Mouse (Mus musculus): ENCODE data around the gene Gatd1. TPM values are rescaled to one million over a fixed set of nuclear protein-coding genes. Genes with fewer than 3 reads are reported as not detected.

Gene Gatd1
- polyA plus RNA-seq, 1 experiment from 2014 or later = 43.2 TPM

- WGBS = 94% methylated on average over 12 of the region's 12 CpGs
- H3K4me3 ChIP-seq = no peak overlapping the region
- no peak for DNase-seq (ENCODE audit: extremely low spot score, low spot score)
- peaks cover 59% of the 10 kb centered on the region for H3K36me3 ChIP-seq (replicated peaks)
- H3K9me3 ChIP-seq = no peaks in the 10 kb centered on the region
- no peaks in the 10 kb centered on the region for H3K27me3 ChIP-seq (ENCODE audit: poor library complexity, severe bottlenecking)
- H3K4me1 ChIP-seq = peaks cover 78% of the 10 kb centered on the region
- H3K27ac ChIP-seq = no peak overlapping the region
Observed at GRCm38 (mm10) chr7:141438201-141438968, 24.4 kb upstream of the Gatd1 start.

- H3K4me1 ChIP-seq = peaks cover 77% of the 10 kb centered on the region
- peak within 1 kb of the TSS; percentile 88 for H3K27ac ChIP-seq
- 5% methylated on average over 53 of the region's 53 CpGs for WGBS
- H3K36me3 ChIP-seq (replicated peaks) = peaks cover 65% of the 10 kb centered on the region
- peak within 1 kb of the TSS; percentile 72 for H3K4me3 ChIP-seq
- peak; percentile 80 for DNase-seq (ENCODE audit: extremely low spot score, low spot score)
- H3K9me3 ChIP-seq = no peaks in the 10 kb centered on the region
- H3K27me3 ChIP-seq (ENCODE audit: poor library complexity, severe bottlenecking) = no peaks in the 10 kb centered on the region
Observed at GRCm38 (mm10) chr7:141437178-141438120, 23.5 kb upstream of the Gatd1 start, which contains the start of gene Slc25a22. Gene Slc25a22 (minus strand): TSS chr7:141437892.

DNA sequence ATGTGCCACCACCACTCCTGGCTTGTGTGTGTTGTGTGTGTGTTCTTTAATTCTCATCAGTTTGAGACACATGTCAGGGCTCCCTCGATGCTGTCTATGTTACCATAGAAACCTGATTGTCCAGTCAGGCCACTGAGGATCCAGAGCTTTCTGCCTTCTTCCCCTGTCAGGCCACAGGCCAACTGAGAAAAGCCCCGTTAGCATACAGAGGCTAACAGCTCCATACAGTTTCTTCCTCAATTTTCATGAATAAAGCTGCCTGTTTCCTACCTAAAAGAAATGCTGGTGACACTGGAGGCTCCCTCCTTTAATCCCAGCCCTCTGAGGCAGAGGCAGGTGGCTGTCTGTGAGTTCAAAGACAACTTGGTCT is 22.6 kb upstream of the Gatd1 start:
- WGBS = 56% methylated on average over 2 of the region's 2 CpGs
- peak overlapping the region; percentile 72 for H3K4me3 ChIP-seq
- H3K4me1 ChIP-seq = peaks cover 72% of the 10 kb centered on the region
- H3K9me3 ChIP-seq = no peaks in the 10 kb centered on the region
- no peak for DNase-seq (ENCODE audit: extremely low spot score, low spot score)
- no peaks in the 10 kb centered on the region for H3K27me3 ChIP-seq (ENCODE audit: poor library complexity, severe bottlenecking)
- H3K27ac ChIP-seq = peak overlapping the region; percentile 88
- peaks cover 65% of the 10 kb centered on the region for H3K36me3 ChIP-seq (replicated peaks)

GRCm38 (mm10) chr7:141435856-141436522 is 22.1 kb upstream of the Gatd1 start:
- Histone ChIP-seq H3K4me1 (peaks cover 67% of the 10 kb centered on the region), H3K4me3 (peak overlapping the region; percentile 72), H3K9me3 (no peaks in the 10 kb centered on the region), H3K27me3 (ENCODE audit: poor library complexity, severe bottlenecking) (no peaks in the 10 kb centered on the region), H3K27ac (peak overlapping the region; percentile 88), H3K36me3 (replicated peaks) (peaks cover 65% of the 10 kb centered on the region)
- 79% methylated on average over 9 of the region's 9 CpGs for WGBS
- no peak for DNase-seq (ENCODE audit: extremely low spot score, low spot score)

DNA sequence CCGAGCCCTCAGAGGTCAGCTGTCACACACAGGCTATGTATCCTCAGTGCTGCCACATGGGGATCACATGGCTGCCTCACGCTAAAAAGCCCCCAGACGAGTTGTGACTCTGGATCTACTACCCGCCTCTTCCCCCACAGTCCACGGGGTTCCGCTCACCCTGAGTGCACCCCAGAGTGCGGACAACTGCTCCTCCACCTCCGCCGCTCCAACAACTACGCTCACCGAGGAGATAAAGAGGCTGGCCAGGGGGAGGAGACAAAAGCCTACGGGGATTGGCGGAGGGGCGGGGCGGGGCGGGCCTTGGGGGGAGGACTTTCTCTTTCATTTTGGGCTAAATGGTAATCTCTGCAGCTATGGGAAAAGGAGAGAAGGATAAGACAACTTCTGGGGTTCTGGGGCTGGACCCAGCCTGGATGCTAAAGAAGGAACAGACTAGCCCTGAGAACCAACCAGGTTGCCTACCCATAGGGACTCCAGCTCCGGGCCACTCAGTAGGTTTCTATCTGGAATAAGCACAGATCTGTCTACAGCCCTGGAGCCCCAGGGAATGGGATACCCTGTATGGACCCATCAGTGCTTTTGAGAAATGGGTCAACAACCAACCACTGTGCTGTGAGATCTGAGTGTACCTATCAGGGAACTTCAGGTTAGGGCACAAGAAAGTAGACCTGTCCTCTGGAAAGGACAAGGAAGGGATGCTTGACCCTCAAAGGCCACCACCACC is 21.4 kb upstream of the Gatd1 start:
- H3K4me1 ChIP-seq = peaks cover 63% of the 10 kb centered on the region
- peaks cover 65% of the 10 kb centered on the region for H3K36me3 ChIP-seq (replicated peaks)
- peak overlapping the region; percentile 72 for H3K4me3 ChIP-seq
- peak; percentile 56 for DNase-seq (ENCODE audit: extremely low spot score, low spot score)
- no peaks in the 10 kb centered on the region for H3K27me3 ChIP-seq (ENCODE audit: poor library complexity, severe bottlenecking)
- H3K9me3 ChIP-seq = no peaks in the 10 kb centered on the region
- WGBS = 6% methylated on average over 17 of the region's 17 CpGs
- H3K27ac ChIP-seq = peak overlapping the region; percentile 86

DNA sequence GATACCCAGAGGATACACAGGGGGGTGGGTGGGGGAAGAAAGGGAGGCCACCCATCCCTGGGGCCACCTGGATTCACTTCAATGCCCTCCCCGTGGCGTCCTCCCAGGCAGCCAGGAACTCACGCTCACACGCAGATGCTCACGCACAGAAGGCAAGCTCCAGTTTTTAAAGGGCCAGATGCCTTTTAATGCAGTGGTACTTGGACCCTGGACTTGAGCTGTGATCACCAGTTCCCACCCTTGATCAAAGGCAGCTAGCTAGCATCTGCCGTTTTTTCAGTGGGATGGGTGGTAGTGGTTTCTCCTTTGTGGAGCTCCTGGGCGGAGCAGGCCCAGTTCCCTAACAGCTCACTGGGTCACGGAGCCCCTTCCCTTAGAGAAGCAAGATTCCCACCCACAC is 20.5 kb upstream of the Gatd1 start:
- no peak for DNase-seq (ENCODE audit: extremely low spot score, low spot score)
- H3K9me3 ChIP-seq = no peaks in the 10 kb centered on the region
- H3K27me3 ChIP-seq (ENCODE audit: poor library complexity, severe bottlenecking) = no peaks in the 10 kb centered on the region
- H3K4me3 ChIP-seq = peak overlapping the region; percentile 72
- H3K36me3 ChIP-seq (replicated peaks) = peaks cover 58% of the 10 kb centered on the region
- 14% methylated on average over 8 of the region's 8 CpGs for WGBS
- H3K4me1 ChIP-seq = peaks cover 71% of the 10 kb centered on the region
- peak overlapping the region; percentile 86 for H3K27ac ChIP-seq

DNA sequence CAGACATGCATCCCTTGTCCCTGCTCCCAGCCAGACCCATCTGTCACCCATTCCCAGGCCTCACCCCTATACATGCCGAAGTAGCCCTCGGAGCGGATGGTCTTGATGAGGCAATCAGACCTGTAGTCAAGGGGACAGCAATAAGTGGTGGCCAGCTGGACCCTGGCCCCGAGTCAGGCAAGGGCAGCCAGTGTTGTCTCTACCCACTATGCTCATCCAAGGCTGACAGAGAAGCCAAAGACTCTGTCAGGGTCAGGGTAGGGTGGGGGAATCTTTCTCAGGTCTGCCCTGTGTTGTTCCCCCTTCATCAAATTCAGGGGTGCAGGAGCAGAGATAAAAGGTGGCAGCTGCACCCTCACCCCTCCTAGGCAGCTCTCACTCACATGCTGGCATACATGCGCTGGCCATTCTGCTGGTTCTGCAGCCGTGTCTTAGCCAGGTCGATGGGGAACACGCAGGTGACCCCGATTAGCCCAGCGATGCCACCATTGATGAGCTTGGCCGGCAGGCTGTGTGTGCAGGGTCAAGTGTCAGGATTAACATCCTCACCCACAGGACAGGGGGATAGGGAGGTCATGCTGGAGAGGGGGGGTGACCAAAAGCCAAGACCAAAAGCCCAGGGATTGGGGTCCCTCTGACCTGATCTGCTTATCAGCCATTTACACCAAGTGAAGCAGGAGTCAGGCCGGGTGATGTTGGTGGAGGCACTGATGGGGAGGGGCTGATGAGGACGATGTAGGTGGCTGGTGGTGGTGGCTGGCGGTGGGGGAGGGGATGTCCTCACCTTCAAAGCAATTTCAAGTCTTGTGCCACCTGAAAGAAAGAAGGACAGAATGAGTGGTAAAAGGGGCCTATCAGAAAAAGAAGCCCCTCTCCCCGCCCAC is 19.8 kb upstream of the Gatd1 start:
- Histone ChIP-seq H3K4me3 (peak overlapping the region; percentile 72), H3K4me1 (peaks cover 78% of the 10 kb centered on the region), H3K27ac (peak overlapping the region; percentile 86), H3K36me3 (replicated peaks) (peaks cover 51% of the 10 kb centered on the region), H3K9me3 (no peaks in the 10 kb centered on the region), H3K27me3 (ENCODE audit: poor library complexity, severe bottlenecking) (no peaks in the 10 kb centered on the region)
- WGBS = 79% methylated on average over 15 of the region's 15 CpGs
- DNase-seq (ENCODE audit: extremely low spot score, low spot score) = no peak

DNA sequence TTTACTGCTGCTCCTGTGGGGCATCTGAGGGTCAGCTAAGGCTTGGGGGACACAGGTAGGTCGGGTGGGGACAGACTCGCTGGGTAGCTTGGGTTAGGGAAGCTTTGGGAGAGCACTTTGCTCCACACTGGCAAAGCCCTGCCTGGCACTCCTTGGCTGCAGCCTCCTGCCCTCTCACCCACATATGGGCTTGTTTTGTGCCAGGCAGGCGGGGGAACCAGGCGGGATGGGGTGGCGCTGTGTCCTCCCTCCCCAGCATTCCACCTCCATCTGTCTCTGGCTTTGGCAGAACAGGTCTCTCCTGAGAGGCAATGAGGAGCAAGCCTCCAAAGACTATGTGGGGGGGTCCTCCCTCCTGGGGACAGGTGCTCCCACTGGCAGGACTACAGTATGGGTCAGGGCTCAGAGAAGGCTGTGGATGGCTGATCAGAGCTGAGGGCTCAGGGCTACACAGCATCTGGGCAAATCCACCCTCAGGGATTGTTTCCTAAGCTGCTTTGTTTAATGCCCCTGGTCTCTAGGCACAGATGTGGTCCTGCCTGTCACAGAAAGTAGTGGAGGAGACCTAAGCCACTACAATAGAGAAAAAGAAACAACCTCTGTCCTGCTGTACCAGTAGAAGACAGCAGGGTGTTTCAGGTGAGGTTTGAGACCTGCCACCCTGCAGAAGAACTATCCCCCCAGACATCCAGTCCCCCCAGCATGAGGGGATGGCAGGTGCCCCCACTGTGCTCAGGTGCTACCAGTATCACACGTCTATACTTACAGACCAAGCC is 19.0 kb upstream of the Gatd1 start:
- Histone ChIP-seq H3K27me3 (ENCODE audit: poor library complexity, severe bottlenecking) (peaks cover 2% of the 10 kb centered on the region; the same call in 1 of the 2 replicates), H3K27ac (0 out of 2 replicates have a peak overlapping the region, but pooled peaks have one; percentile 86), H3K4me3 (peak overlapping the region; percentile 72; the same call in 1 of the 2 replicates), H3K4me1 (peaks cover 83% of the 10 kb centered on the region), H3K9me3 (no peaks in the 10 kb centered on the region), H3K36me3 (replicated peaks) (peaks cover 42% of the 10 kb centered on the region)
- no peak for DNase-seq (ENCODE audit: extremely low spot score, low spot score)
- WGBS = 86% methylated on average over 6 of the region's 6 CpGs

GRCm38 (mm10) chr7:141432186-141432611 is 18.3 kb upstream of the Gatd1 start:
- Histone ChIP-seq H3K27ac (no peak overlapping the region), H3K9me3 (no peaks in the 10 kb centered on the region), H3K4me3 (peak overlapping the region; percentile 10; the same call in 1 of the 2 replicates), H3K36me3 (replicated peaks) (peaks cover 39% of the 10 kb centered on the region), H3K27me3 (ENCODE audit: poor library complexity, severe bottlenecking) (peaks cover 8% of the 10 kb centered on the region; the same call in 1 of the 2 replicates), H3K4me1 (peaks cover 76% of the 10 kb centered on the region)
- DNase-seq (ENCODE audit: extremely low spot score, low spot score) = no peak
- WGBS = 86% methylated on average over 8 of the region's 8 CpGs

DNA sequence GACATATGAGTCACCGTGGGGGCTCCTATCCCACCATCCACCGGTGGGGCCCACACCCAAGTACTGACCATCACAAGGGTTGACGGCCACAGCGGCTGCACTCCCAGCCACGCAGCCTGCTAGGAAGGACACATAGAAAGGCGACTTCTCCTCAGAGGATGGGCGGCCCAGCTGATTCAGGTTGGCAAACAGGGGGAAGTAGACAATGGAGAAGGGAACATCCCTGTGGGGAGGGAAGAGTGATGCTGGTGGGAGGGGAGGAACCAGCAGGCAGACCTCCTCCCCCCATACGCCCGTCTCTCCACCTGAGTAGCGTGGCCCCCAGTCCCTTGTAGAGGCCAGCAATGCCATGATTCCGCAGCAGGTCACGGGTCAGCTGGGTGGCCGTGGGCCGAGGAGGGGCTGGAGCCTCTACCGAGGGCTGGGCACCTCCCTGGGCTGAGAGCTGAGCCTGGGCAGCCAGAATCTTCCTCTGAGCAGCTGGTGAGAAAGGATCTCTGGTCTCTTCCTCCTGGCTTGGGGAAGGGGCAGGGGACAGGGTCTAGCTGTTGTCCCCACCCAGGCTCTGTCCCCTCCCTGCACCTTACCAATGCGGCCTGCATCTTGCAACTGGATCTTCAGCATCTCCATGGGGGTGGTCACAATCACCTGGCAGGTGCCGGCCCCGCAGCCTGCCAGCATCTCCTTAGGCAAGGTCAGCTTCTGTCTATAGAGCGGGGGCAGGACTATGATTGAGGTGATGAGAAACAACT is 17.7 kb upstream of the Gatd1 start:
- Histone ChIP-seq H3K9me3 (no peaks in the 10 kb centered on the region), H3K27me3 (ENCODE audit: poor library complexity, severe bottlenecking) (peaks cover 8% of the 10 kb centered on the region; the same call in 1 of the 2 replicates), H3K4me1 (peaks cover 70% of the 10 kb centered on the region), H3K36me3 (replicated peaks) (peaks cover 39% of the 10 kb centered on the region), H3K4me3 (no peak overlapping the region), H3K27ac (no peak overlapping the region)
- WGBS = 94% methylated on average over 19 of the region's 19 CpGs
- DNase-seq (ENCODE audit: extremely low spot score, low spot score) = no peak

Data from forebrain, embryonic 10.5 days (tissue).